Mouse (Mus musculus): ENCODE data around the gene Bcl2l2. TPM values are rescaled to one million over a fixed set of nuclear protein-coding genes. Genes with fewer than 3 reads are reported as not detected.

The Bcl2l2 gene
- polyA plus RNA-seq, 1 experiment from 2014 or later: 13.5 TPM

DNA sequence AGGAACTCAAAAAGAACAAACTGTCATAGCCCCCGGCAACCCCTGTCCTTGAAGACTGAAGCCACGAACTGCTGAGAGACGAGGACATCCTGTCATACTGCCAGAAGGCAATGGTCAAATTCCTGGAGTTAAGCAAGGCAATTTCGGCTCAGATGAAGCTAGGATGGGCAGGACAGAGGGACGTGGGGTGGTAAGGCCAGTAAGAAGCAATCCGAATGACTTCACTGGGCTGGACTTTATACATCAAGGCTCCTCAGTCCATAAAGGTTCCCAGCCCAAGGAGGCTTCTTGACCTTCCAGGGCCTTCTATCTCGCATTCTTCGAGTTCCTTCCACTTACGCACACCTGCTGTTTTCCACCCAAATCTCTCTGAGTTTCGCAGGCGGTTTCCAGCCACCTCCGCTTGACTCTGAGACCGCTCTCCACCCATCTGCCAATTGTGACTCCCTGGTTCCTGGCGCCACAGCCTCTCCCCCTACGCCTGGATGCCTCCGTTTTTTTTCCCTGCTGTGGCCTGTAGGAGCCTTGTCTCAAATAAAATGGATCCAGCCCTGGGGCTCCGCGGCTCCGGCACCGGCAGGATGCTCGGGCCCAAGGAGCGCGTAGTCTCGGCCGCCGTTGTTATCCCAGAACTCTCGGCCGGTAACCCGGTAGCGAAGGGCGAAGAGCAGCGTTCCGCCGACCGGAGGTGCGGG, 7.2 kb upstream of the Bcl2l2 start:
- H3K36me3 ChIP-seq (ENCODE audit: inconsistent target): no peaks in the 10 kb centered on the region
- WGBS (ENCODE audit: missing documents): 5% methylated on average over 36 of the region's 36 CpGs
- peak overlapping the region; percentile 24 for H3K27ac ChIP-seq
- no peaks in the 10 kb centered on the region for H3K79me2 ChIP-seq (ENCODE audit: inconsistent target)
- peak overlapping the region; percentile 60 for H3K4me3 ChIP-seq (ENCODE audit: inconsistent target)

DNA sequence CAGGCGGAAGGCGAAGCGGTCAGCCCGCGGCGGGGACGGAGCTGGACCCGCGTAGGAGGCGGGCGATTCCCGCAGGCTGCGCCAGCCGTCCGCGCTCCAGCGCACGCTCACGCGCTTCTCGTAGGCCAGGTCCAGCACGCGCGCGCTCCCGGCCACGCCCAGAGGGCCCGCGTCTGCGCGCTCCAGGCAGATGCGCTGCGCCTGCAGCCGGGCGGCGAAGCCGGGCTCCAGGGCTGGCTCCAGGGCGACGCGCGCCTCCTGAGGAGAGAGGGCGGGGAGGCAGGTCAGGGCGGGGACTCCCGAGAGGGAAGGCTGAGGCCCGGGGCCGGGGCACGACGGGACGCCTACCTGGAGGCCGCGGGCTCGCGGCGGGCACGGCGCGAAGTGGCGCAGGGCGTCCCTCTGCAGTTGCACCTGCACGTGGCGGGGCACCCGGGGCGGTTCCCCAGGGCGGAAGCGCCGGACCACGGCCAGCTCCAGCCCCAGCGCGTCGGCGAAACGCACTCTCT, 6.6 kb upstream of the Bcl2l2 start:
- no peaks in the 10 kb centered on the region for H3K79me2 ChIP-seq (ENCODE audit: inconsistent target)
- H3K4me3 ChIP-seq (ENCODE audit: inconsistent target): peak overlapping the region; percentile 60; the same call in 1 of the 2 replicates
- H3K27ac ChIP-seq: no peak overlapping the region
- H3K36me3 ChIP-seq (ENCODE audit: inconsistent target): no peaks in the 10 kb centered on the region
- under 1% methylated on average over 61 of the region's 72 CpGs for WGBS (ENCODE audit: missing documents)

DNA sequence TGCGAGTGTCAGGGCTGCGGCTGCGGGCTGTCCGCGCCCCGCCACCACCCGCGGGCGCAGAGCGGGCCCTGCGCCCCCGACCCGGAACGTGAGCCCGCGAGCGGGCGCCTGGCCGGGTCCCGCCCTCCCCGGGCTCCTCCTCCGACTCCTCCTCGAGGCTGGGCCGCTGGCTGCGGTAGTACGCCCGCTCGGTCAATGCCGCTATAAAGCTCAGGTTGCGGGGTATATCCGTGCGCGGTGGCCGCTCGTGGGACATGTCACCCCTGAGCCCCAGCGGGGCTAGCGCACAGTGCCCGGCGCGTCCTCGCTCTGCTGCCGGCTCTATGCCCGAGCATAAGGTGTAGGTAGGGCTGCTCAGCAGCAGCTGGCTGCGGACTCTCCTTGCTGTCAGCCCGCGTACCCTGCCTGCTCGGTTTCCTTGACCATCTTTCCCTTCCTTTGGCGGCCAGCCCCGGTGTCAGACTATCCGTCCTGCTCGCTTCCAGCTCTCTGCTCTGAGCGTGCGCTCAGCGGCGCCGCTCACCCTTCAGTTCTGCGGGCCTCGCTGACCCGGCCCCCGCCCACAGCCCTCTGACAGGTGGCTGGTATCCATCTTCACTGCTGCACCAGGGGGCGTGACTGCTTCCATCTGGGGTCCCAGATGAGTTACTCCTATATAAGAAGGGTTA, 6.0 kb upstream of the Bcl2l2 start, which contains the start of gene Ppp1r3e:
Ppp1r3e (minus strand) TSS at position 503 of the 668 bp plus-strand sequence.
- 1% methylated on average over 35 of the region's 61 CpGs for WGBS (ENCODE audit: missing documents)
- no peaks in the 10 kb centered on the region for H3K36me3 ChIP-seq (ENCODE audit: inconsistent target)
- H3K79me2 ChIP-seq (ENCODE audit: inconsistent target): no peaks in the 10 kb centered on the region
- H3K4me3 ChIP-seq (ENCODE audit: inconsistent target): peak within 1 kb of the TSS; percentile 60
- H3K27ac ChIP-seq: no peak within 1 kb of the TSS

DNA sequence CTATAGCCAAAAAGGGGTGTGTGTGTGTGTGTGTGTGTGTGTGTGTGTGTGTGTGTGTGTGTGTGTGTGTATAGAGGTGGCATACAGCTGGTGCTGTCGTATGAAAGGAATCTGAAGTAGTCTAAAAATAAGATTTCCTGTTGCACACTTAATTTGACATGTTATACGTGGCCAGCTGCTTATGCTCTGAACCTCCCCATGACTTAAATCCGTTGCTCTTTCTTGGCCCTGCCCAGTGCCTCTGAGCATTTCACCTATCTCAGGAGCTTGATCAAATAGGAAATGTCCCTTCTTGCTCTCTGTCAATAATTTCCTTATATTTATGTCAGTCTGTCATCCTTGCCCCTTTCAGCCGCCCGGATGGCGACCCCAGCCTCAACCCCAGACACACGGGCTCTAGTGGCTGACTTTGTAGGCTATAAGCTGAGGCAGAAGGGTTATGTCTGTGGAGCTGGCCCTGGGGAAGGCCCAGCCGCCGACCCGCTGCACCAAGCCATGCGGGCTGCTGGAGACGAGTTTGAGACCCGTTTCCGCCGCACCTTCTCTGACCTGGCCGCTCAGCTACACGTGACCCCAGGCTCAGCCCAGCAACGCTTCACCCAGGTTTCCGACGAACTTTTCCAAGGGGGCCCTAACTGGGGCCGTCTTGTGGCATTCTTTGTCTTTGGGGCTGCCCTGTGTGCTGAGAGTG, 990 bp downstream of the Bcl2l2 start:
- WGBS (ENCODE audit: missing documents): 75% methylated on average over 20 of the region's 21 CpGs
- peak overlapping the region; percentile 99 for H3K4me3 ChIP-seq (ENCODE audit: inconsistent target)
- no peaks in the 10 kb centered on the region; the same call in 1 of the 2 replicates for H3K36me3 ChIP-seq (ENCODE audit: inconsistent target)
- H3K27ac ChIP-seq: peak overlapping the region; percentile 73
- peaks cover 27% of the 10 kb centered on the region for H3K79me2 ChIP-seq (ENCODE audit: inconsistent target)

DNA sequence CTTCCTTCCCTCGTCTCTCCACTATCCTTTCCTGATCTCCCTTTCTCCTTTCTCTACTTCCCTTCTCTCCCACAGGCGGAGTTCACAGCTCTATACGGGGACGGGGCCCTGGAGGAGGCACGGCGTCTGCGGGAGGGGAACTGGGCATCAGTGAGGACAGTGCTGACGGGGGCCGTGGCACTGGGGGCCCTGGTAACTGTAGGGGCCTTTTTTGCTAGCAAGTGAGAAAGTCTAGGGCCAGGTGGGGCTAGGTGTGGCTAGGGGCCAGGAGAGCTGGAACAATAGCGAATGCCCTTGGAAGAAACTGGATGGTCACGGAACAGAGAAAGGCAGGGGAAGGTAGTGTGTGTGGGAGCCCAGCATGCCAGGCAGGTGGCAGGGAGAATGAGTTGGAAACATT, 2.1 kb downstream of the Bcl2l2 start:
- Histone ChIP-seq H3K4me3 (ENCODE audit: inconsistent target) (no peak overlapping the region), H3K79me2 (ENCODE audit: inconsistent target) (peaks cover 27% of the 10 kb centered on the region), H3K36me3 (ENCODE audit: inconsistent target) (no peaks in the 10 kb centered on the region; the same call in 1 of the 2 replicates), H3K27ac (no peak overlapping the region)
- WGBS (ENCODE audit: missing documents): 91% methylated on average over 11 of the region's 11 CpGs

DNA sequence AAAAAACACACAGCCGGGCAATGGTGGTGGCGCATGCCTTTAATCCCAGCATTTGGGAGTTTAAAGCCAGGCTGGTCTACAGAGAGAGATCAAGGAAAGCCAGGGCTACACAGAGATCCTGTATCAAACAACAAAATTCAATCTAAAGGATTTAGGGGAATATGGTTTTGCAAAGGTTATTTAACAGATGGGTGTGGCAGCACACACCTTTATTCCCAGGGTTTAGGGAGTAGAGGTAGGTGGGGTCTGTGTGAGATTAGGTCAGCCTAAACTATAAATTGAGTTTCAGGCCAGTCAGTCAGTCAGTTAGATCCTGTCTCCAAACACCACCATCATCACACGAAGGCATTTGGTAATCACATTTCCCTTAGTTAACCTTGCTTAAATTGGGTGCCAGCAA, 9.0 kb downstream of the Bcl2l2 start, which contains the start of gene Pabpn1:
Pabpn1 (plus strand) TSS at position 301 of the 400 bp plus-strand sequence.
- WGBS (ENCODE audit: missing documents): 97% methylated on average over 3 of the region's 3 CpGs
- H3K79me2 ChIP-seq (ENCODE audit: inconsistent target): peaks cover 25% of the 10 kb centered on the region
- peak within 1 kb of the TSS; percentile 55 for H3K27ac ChIP-seq
- peaks cover 11% of the 10 kb centered on the region for H3K36me3 ChIP-seq (ENCODE audit: inconsistent target)
- peak within 1 kb of the TSS; percentile 64 for H3K4me3 ChIP-seq (ENCODE audit: inconsistent target)

DNA sequence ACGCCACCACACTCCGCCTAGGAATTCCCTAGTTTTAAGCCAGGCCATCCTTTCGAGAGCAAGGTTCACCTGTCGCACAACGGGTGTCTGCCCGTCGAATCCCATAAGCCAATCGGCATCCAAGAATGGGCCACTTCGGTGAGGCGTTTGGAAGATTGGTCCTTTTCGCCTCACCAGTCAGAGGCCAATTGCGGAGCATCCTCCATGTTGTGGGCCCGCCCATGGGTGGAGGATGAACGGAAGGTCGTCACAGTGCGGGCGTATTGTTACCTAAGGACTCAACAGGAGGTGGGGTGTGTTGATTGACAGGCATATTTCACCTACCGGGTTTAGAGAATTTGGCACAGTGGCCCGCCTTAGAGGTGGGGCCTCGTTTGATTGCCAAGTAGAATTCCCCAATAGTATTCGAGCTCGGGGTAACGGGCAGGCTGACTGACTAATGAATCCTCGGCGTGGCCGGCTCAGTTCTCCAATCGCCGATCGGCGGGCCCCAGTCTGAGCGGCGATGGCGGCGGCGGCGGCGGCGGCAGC, 10.5 kb downstream of the Bcl2l2 start:
- WGBS (ENCODE audit: missing documents): 2% methylated on average over 38 of the region's 38 CpGs
- peaks cover 26% of the 10 kb centered on the region for H3K36me3 ChIP-seq (ENCODE audit: inconsistent target)
- peak overlapping the region; percentile 64 for H3K4me3 ChIP-seq (ENCODE audit: inconsistent target)
- peak overlapping the region; percentile 55 for H3K27ac ChIP-seq
- peaks cover 25% of the 10 kb centered on the region for H3K79me2 ChIP-seq (ENCODE audit: inconsistent target)

DNA sequence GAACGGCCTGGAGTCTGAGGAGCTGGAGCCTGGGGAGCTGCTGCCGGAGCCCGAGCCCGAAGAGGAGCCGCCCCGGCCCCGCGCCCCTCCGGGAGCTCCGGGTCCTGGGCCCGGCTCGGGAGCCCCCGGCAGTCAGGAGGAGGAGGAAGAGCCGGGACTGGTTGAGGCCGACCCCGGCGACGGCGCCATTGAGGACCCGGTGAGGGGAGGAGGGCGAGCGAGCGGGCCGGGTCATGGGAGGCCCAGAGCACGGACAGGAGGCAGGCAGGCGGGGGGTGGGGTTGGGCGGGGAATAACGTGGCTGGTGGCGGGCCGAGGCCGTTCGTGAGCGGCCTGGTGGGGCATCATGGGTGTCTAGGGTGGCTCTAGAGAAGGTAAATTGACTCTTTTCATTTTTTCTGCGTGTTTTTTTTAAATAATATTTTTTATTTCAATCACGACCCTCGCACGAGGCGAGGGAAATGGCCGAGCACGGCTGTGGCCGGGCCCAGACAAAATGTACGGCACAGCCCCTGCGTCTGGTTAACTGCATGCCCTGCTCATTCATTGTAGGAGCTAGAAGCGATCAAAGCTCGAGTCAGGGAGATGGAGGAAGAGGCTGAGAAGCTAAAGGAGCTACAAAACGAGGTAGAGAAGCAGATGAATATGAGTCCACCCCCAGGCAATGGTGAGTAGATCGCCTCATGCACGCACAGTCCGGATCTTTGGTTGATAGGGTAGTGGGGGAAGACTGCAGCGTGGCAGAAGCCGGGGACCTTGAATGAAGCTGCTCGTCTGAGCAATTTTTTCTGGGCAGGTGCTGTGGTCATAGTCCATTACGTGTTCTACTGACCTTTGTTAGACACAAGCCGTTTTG, 11.3 kb downstream of the Bcl2l2 start:
- H3K27ac ChIP-seq: peak overlapping the region; percentile 14
- H3K36me3 ChIP-seq (ENCODE audit: inconsistent target): peaks cover 26% of the 10 kb centered on the region
- WGBS (ENCODE audit: missing documents): under 1% methylated on average over 52 of the region's 54 CpGs
- peaks cover 25% of the 10 kb centered on the region for H3K79me2 ChIP-seq (ENCODE audit: inconsistent target)
- peak overlapping the region; percentile 77 for H3K4me3 ChIP-seq (ENCODE audit: inconsistent target)

DNA sequence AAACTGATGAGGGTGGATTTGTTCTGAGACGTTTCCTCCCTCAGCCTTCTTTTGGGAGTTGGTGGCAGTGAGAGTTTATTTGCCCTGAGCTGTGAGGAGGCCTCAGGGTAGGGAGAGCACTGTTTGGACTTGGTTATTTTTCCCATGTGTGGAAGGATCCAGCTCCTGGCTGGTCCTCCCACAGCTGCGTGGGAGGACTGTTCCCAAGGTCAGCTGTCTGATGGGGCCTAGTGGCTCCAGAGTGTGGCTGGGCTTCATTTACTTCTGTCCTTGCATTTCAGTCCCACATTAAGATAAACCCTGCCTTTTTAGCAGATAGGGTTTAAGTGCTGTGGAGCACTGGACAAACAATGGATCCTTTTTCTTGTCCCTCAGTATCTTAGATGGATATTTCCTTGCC, 14.3 kb downstream of the Bcl2l2 start:
- Histone ChIP-seq H3K27ac (no peak overlapping the region), H3K4me3 (ENCODE audit: inconsistent target) (no peak overlapping the region), H3K36me3 (ENCODE audit: inconsistent target) (peaks cover 26% of the 10 kb centered on the region), H3K79me2 (ENCODE audit: inconsistent target) (peaks cover 25% of the 10 kb centered on the region)
- 94% methylated on average over 2 of the region's 2 CpGs for WGBS (ENCODE audit: missing documents)

DNA sequence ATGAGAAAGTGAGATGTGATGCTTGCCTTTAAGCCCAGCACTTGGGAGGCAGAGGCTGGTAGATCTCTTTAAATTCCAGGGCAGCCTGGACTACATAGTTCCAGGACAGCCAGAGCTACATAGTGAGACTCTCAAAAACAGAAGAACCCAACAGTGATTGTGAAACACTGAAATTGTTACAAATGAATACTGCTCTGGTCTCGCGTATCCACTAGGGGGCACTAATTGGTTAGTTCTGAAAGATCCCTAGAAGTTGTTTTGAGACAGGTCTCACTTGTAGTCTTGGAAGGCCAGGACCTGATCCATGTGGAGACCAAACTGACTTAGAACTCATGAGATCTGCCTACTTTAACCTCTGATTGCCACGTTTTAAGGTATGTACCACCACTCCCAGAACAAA, 17.2 kb downstream of the Bcl2l2 start:
- H3K36me3 ChIP-seq (ENCODE audit: inconsistent target): peaks cover 26% of the 10 kb centered on the region
- no peak overlapping the region for H3K4me3 ChIP-seq (ENCODE audit: inconsistent target)
- H3K79me2 ChIP-seq (ENCODE audit: inconsistent target): peaks cover 15% of the 10 kb centered on the region
- no peak overlapping the region for H3K27ac ChIP-seq
- 0% methylated on average over 3 of the region's 3 CpGs for WGBS (ENCODE audit: missing documents)

DNA sequence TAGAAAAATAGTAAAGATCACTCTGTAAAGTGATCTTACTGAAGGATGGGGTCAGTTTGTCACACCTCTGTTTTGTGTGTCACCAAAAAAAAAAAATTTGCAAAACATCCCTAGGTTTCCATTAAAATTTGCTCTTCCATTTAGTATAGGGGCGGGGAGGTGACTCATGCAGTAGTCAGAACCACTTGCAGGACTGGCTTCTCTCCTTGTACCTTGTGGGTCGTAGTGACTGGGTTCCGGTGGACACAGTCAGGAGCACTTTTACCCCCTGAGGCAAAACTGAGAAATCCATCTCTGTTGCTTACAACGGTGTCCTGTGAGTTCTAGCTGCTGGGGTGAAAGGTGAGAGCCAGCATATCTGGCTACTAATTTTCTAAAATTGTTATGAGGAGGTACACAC, 20.5 kb downstream of the Bcl2l2 start:
- WGBS (ENCODE audit: missing documents): 98% methylated on average over 4 of the region's 4 CpGs

DNA sequence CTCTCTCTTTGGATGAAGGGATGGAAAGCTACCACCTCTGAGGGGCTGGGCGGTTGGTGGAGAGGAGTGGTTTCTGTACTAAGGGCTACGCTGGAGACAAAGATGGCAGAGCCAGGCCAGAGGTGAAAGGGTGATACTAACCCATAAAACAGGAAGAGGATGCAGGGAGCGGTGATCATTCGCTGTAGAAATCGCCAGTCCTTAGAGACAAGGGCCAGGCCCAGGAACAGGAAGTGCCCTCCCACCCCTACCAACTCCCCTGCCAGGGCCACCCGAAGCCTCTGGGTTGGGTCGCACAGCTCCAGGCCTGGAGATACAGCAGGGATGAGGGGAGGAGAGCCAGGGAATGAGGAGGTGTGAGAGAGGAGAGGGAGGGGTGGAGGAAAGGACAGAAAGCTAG, 25.5 kb downstream of the Bcl2l2 start:
- WGBS (ENCODE audit: missing documents): 77% methylated on average over 6 of the region's 7 CpGs
- Histone ChIP-seq H3K36me3 (ENCODE audit: inconsistent target) (no peaks in the 10 kb centered on the region), H3K27ac (no peak overlapping the region), H3K4me3 (ENCODE audit: inconsistent target) (no peak overlapping the region), H3K79me2 (ENCODE audit: inconsistent target) (no peaks in the 10 kb centered on the region)

More for the DNA sequence above, 20.5 kb downstream of the Bcl2l2 start:
- H3K4me3 ChIP-seq (ENCODE audit: inconsistent target): no peak overlapping the region
- peaks cover 1% of the 10 kb centered on the region; the same call in 1 of the 2 replicates for H3K36me3 ChIP-seq (ENCODE audit: inconsistent target)
- H3K79me2 ChIP-seq (ENCODE audit: inconsistent target): no peaks in the 10 kb centered on the region
- no peak overlapping the region for H3K27ac ChIP-seq

DNA sequence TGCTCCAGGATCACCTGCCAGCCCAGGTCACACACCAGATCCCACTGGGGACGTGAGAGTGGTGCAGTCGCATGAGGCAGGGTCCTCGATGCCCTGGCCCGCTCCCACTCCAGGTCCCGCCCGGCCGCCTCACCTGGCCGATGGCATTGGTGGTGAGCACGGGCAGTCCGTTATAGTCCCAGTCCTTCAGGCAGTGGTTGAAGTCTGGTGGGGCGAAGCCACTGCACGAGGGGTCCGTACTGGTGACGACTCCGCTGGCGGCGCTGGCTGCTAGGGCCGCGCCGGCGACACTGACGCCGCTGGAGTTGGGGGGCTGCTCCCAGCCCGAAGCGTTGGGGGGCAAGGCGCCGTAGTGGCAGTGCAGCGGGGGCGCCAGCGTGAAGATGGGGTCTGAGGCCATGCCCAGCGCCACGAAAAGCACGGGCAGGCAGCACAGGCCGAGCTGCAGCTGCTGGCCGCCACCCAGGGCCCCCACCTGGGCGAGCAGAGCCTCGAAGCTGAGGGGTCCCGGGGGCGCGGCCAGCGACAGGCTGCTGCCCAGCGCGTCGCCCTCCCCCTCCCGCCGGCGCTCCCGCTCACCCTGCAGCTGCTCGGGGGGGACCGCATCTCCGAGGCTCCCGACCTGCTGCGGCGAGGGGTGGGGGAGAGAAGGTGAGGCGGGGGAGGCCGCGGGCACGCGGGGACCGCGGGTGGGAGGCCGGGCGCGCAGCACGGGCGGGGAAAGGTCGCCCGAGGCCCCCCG, 29.1 kb downstream of the Bcl2l2 start:
- Histone ChIP-seq H3K79me2 (ENCODE audit: inconsistent target) (no peaks in the 10 kb centered on the region), H3K4me3 (ENCODE audit: inconsistent target) (no peak overlapping the region), H3K27ac (no peak overlapping the region), H3K36me3 (ENCODE audit: inconsistent target) (no peaks in the 10 kb centered on the region)
- WGBS (ENCODE audit: missing documents): 13% methylated on average over 55 of the region's 69 CpGs
